Mouse (Mus musculus): ENCODE results near the gene Lman2.

Lman2 gene

DNA sequence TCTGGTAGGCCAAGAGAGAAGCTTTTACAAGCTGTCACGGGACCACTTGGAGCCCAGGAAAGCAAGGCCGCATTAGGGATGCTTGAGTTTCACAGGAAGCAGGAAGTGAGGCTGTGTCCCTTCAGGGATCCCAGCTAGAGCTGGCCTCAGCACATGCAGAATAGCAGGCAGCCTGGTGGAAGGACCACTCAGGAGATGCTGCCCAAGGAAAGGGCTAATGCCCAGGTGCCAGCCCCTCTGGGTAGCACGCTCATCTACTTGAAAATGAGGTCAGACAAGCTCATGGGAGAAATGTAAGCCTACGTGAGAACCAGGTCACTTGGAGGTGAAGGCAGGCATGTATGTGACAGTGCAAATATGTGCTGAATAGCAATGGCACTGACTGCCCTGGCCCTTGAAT, 35.4 kb downstream of the Lman2 start:
- no peak for DNase-seq (ENCODE audit: low spot score)

- peak; percentile 66 for DNase-seq (ENCODE audit: low spot score)
Measured at GRCm38 (mm10) chr13:55325596-55325995, 37.0 kb downstream of the Lman2 start.

GRCm38 (mm10) chr13:55322130-55322825, 40.3 kb downstream of the Lman2 start:
- DNase-seq (ENCODE audit: low spot score), result peak; percentile 81

DNA sequence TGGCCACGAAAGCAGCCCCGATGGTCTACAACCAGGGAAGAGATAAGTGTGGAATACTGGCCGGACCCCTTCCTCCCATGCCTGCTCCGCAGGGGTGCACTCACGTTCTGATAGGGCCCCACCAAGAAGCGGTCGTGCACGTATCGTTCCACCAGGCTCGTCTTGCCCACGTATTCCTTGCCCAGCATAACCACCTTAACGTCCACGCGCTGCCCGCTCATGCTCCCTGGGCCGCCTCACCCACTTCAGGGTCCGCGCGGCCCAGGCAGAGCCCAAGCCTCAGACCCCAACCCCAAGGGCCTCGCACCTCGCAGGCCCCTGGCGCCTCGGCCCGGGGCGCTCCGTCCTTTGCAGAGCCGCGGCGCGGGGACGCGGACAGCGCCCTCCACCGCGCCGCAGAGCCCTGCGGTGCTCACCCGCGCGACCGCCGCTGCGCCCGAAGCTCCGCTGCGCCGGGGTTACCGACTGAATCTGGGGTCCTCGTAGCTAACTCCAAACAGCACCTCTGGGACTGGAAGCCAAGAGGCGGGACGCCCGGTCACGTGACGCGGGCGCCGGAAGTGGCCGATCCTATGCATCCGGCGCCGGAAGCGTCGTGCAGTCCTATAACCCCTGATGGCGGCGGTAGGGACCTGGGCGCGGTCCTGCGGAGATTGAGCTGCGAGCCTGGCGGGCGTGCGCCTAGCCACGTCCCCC, 41.0 kb downstream of the Lman2 start, which contains the start of gene Rab24:
Gene Rab24 (minus strand): TSS at position 513 of the 696 bp plus-strand sequence.
- DNase-seq (ENCODE audit: low spot score), result peak; percentile 92

- DNase-seq (ENCODE audit: low spot score), result peak; percentile 76
Measured at GRCm38 (mm10) chr13:55319931-55320533, 42.6 kb downstream of the Lman2 start, which contains the start of gene Prelid1. Gene Prelid1 (plus strand): TSS chr13:55320500.

DNA sequence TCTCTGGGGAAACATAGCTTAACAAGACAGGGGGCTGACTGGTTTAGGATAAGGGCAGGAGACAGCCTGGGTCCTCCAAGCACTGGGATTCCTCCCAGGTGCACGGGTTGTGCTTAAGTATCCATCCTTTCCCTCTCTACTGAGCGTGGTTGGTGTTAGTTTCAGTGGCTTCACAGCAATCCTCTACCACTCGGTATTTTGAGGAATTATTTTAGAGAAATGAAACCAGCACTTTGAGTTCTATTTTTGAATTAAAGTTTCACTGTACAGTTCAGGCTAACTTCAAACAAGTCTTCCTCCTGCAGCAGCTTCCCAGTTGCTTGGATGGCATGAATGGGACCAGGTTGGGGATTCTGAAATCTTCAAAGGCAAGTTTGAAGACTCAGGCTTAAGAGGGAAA, 44.2 kb downstream of the Lman2 start:
- DNase-seq (ENCODE audit: low spot score), result no peak

GRCm38 (mm10) chr13:55314891-55315412, 47.6 kb downstream of the Lman2 start:
- no peak for DNase-seq (ENCODE audit: low spot score)

DNA sequence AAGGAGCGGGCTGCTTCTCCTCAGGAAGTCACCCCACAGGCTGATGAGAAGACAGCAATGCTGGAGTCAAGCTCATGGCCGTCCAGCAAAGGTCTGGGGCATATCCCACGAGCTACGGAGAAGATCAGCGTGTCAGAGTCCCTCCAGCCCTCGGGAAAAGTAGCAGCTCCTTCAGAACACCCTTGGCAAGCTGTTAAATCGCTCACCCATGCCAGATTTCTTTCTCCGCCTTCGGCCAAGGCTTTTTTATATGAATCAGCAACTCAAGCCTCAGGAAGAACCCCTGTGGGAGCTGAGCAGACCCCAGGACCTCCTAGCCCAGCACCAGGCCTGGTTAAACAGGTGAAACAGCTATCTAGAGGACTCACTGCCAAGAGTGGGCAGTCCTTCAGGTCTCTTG, 49.5 kb downstream of the Lman2 start:
- no peak for DNase-seq (ENCODE audit: low spot score)

- no peak for DNase-seq (ENCODE audit: low spot score)
Measured at GRCm38 (mm10) chr13:55312028-55312630, 50.5 kb downstream of the Lman2 start.

- no peak for DNase-seq (ENCODE audit: low spot score)
Measured at GRCm38 (mm10) chr13:55300913-55301312, 61.7 kb downstream of the Lman2 start.

GRCm38 (mm10) chr13:55296760-55297159, 65.8 kb downstream of the Lman2 start:
- no peak for DNase-seq (ENCODE audit: low spot score)

All from MN1 (cell line).